Mouse (Mus musculus) spleen, postnatal 0 days (tissue): Measurements from ENCODE around the gene Gon7. TPM values are rescaled to one million over a fixed set of nuclear protein-coding genes. Genes with fewer than 3 reads are reported as not detected.

Experiments used
- polyA plus RNA-seq: library from polyadenylated mRNA; unstranded; fragments of >200 nt; fragmentation: Nextera tagmentation; extraction: Ambion mirVana; gene quantifications from 2 replicates; pipeline ENCODE4 v1.2.1, GENCODE M21; 2015

Gon7 gene
- polyA plus RNA-seq, result 20.8 and 22.2 TPM in 2 replicates

DNA sequence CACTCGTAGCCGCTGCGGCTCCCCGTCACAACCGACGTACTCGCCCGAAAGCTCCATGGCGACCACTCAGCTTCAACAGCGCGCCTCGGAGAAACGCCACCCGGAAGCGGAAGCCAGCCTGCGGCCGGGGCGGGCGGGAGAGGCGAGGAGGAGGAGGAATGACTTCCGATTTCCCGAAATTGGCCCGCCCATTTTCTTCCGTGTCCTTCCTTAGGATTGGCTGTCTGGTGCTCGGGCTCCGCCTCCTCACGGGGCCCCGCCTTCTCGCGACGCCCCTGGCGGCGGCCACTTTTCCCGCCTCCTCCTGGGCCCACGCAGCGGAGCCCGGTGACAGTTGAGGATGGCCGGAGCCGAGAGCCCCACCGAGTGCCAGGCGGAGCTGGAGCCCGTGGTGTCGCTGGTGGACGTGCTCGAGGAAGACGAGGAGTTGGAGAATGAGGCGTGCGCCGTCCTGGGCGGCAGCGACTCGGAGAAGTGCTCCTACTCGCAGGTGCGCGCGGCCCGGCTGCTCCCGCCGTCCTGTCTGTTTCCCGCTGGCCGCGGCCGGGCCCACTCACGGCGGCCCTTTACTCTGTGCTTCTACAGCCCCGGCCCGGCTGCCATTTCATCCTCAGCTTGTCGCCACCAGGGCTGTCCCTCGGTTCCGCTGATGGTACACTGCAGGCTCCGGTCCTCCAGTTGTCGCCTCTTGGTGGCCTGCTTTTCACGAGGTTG, at the start of gene Gon7, which contains the start of the genes Gm28051 and Ubr7:
TSS of gene Gon7 (minus strand) at position 115 of the 714 bp plus-strand sequence.
TSS of gene Gm28051 (minus strand) at position 77 of the 714 bp plus-strand sequence.
TSS of gene Ubr7 (plus strand) at position 279 of the 714 bp plus-strand sequence.

GRCm38 (mm10) chr12:102758403-102758756, 777 bp upstream of the Gon7 start, which contains the start of gene Gm20604:
Gene Gm20604 (minus strand): TSS chr12:102758672.

DNA sequence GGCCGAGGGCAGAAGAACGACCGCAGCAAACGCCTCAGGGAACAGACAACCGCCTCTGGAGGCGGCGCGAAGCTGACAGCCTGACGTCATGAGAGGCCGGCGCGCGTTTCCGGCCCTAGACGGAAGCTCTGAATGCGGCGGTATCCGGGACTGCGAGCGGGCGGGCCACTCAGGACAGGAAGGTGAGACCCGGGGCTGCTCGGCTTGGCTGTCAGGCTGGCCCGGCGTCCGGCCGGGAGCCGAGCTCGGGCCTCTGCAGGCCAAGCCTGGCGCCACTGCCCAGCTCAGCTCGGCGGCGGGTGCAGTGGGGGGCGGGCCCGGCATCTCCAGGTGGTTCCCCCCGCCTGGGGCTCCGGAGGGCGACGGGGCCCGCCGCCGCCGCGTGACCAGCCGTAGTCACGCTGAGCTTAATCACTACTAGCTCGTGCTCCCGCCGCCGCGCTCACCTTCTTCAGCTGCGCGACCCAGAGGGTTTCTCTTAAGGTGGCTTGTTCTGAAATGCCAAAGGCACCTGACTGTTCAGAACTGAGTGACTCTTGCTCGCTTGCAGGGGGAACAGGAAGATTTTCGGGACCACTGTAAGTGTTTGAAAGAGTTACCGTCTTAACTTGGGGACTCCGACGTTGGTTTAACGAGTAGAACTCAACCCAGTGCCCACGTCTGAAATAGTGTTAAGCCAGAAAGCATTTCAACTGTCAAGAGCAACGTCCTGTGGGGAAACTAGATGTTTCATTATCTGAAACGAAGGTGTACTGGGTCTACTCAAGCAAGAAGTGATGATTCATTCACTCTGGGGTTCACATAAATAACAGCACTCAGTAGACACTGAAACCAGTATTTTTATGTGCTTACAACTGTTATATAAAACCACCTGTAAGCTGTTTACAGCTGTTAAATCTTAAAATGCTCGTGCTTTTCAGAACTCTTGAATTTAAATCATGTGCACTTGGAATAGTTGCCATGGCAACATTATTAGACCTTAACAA, 13.7 kb downstream of the Gon7 start, which contains the start of the genes Moap1 and Tmem251:
TSS of gene Moap1 (minus strand) at position 73 of the 986 bp plus-strand sequence.
TSS of gene Tmem251 (plus strand) at position 174 of the 986 bp plus-strand sequence.

GRCm38 (mm10) chr12:102704457-102705198, 53.0 kb downstream of the Gon7 start, which contains the start of gene Itpk1:
Gene Itpk1 (minus strand): TSS chr12:102704930.

Other genes with a start within 250 kb of the Gon7 start
- 2.3 and 4.5 TPM in 2 replicates for gene Chga, start 202.8 kb downstream of the Gon7 start, polyA plus RNA-seq
- 4.3 and 6.0 TPM in 2 replicates for gene Itpk1, start 52.9 kb downstream of the Gon7 start, polyA plus RNA-seq
- 5.4 and 8.3 TPM in 2 replicates for gene Moap1, start 14.1 kb downstream of the Gon7 start, polyA plus RNA-seq
- 10.0 and 11.3 TPM in 2 replicates for gene Tmem251, start 14.0 kb downstream of the Gon7 start, polyA plus RNA-seq
- gene Gm28051, start within 50 bp of the Gon7 start, polyA plus RNA-seq, result 0.77 TPM in 1 of 2 replicates, not detected in the other
- 25.6 and 26.4 TPM in 2 replicates for gene Ubr7, start 164 bp upstream of the Gon7 start, polyA plus RNA-seq
- gene Gm20604, start 869 bp upstream of the Gon7 start, polyA plus RNA-seq, result 12.4 and 12.5 TPM in 2 replicates
- gene Btbd7, start 120.7 kb upstream of the Gon7 start, polyA plus RNA-seq, result 7.0 and 8.2 TPM in 2 replicates
- not detected in 2 replicates for gene Cox8c, start 141.5 kb upstream of the Gon7 start, polyA plus RNA-seq
- gene Unc79, start 191.1 kb upstream of the Gon7 start, polyA plus RNA-seq, result 0.02 and 0.04 TPM in 2 replicates